Mouse (Mus musculus): Measurements from ENCODE around the gene Gm498. TPM values are rescaled to one million over a fixed set of nuclear protein-coding genes. Genes with fewer than 3 reads are reported as not detected.

Gm498 gene
- polyA plus RNA-seq, 1 experiment from 2014 or later = not detected

GRCm38 (mm10) chr7:143900667-143901066 is 34.0 kb downstream of the Gm498 start:
- Histone ChIP-seq H3K4me1 (replicated peaks) (no peaks in the 10 kb centered on the region), H3K36me3 (no peaks in the 10 kb centered on the region), H3K27ac (no peak overlapping the region), H3K9me3 (no peaks in the 10 kb centered on the region), H3K9ac (replicated peaks) (no peak overlapping the region), H3K4me3 (replicated peaks) (no peak overlapping the region), H3K27me3 (no peaks in the 10 kb centered on the region; the same call in 1 of the 2 replicates), H3K4me2 (no peak overlapping the region)
- 23% methylated on average over 2 of the region's 2 CpGs for WGBS
- no peak for ATAC-seq (ENCODE audit: insufficient number of reproducible peaks, insufficient read depth, low FRiP score, low TSS enrichment, low read depth)

- Histone ChIP-seq H3K9me3 (no peaks in the 10 kb centered on the region), H3K36me3 (no peaks in the 10 kb centered on the region), H3K9ac (replicated peaks) (no peak overlapping the region), H3K4me2 (no peak overlapping the region), H3K4me3 (replicated peaks) (no peak overlapping the region), H3K4me1 (replicated peaks) (no peaks in the 10 kb centered on the region), H3K27ac (no peak overlapping the region), H3K27me3 (no peaks in the 10 kb centered on the region; the same call in 1 of the 2 replicates)
- ATAC-seq (ENCODE audit: insufficient number of reproducible peaks, insufficient read depth, low FRiP score, low TSS enrichment, low read depth) = no peak
- 75% methylated on average over 1 of the region's 1 CpGs for WGBS
Measured at GRCm38 (mm10) chr7:143905176-143905575, 38.5 kb downstream of the Gm498 start.

GRCm38 (mm10) chr7:143905606-143906005 is 39.0 kb downstream of the Gm498 start:
- no peaks in the 10 kb centered on the region for H3K4me1 ChIP-seq (replicated peaks)
- ATAC-seq (ENCODE audit: insufficient number of reproducible peaks, insufficient read depth, low FRiP score, low TSS enrichment, low read depth) = no peak
- H3K27me3 ChIP-seq = no peaks in the 10 kb centered on the region; the same call in 1 of the 2 replicates
- WGBS = 82% methylated on average over 3 of the region's 3 CpGs
- H3K4me2 ChIP-seq = no peak overlapping the region
- no peak overlapping the region for H3K27ac ChIP-seq
- H3K9ac ChIP-seq (replicated peaks) = no peak overlapping the region
- 0 out of 2 replicates have a peak, but pooled peaks cover under 1% of the 10 kb centered on the region for H3K9me3 ChIP-seq
- no peaks in the 10 kb centered on the region for H3K36me3 ChIP-seq
- H3K4me3 ChIP-seq (replicated peaks) = no peak overlapping the region

- Histone ChIP-seq H3K27me3 (no peaks in the 10 kb centered on the region), H3K36me3 (no peaks in the 10 kb centered on the region), H3K9ac (replicated peaks) (no peak overlapping the region), H3K27ac (no peak overlapping the region), H3K9me3 (0 out of 2 replicates have a peak, but pooled peaks cover 3% of the 10 kb centered on the region), H3K4me2 (no peak overlapping the region), H3K4me1 (replicated peaks) (no peaks in the 10 kb centered on the region), H3K4me3 (replicated peaks) (no peak overlapping the region)
- ATAC-seq (ENCODE audit: insufficient number of reproducible peaks, insufficient read depth, low FRiP score, low TSS enrichment, low read depth) = no peak
- WGBS = 85% methylated on average over 8 of the region's 8 CpGs
Measured at GRCm38 (mm10) chr7:143913611-143914010, 47.0 kb downstream of the Gm498 start.

- H3K4me3 ChIP-seq (replicated peaks) = no peak overlapping the region
Measured at GRCm38 (mm10) chr7:143919031-143919679, 52.5 kb downstream of the Gm498 start.

GRCm38 (mm10) chr7:143929899-143930298 is 63.3 kb downstream of the Gm498 start:
- Histone ChIP-seq H3K4me1 (replicated peaks) (no peaks in the 10 kb centered on the region), H3K36me3 (no peaks in the 10 kb centered on the region), H3K9me3 (no peaks in the 10 kb centered on the region), H3K4me3 (replicated peaks) (no peak overlapping the region), H3K9ac (replicated peaks) (no peak overlapping the region), H3K27me3 (no peaks in the 10 kb centered on the region), H3K27ac (no peak overlapping the region), H3K4me2 (no peak overlapping the region)
- no peak for ATAC-seq (ENCODE audit: insufficient number of reproducible peaks, insufficient read depth, low FRiP score, low TSS enrichment, low read depth)
- WGBS = 95% methylated on average over 1 of the region's 1 CpGs

More at GRCm38 (mm10) chr7:143919031-143919679, 52.5 kb downstream of the Gm498 start:
- no peaks in the 10 kb centered on the region for H3K27me3 ChIP-seq
- H3K27ac ChIP-seq = no peak overlapping the region
- no peak for ATAC-seq (ENCODE audit: insufficient number of reproducible peaks, insufficient read depth, low FRiP score, low TSS enrichment, low read depth)
- no peaks in the 10 kb centered on the region for H3K36me3 ChIP-seq
- H3K9ac ChIP-seq (replicated peaks) = no peak overlapping the region
- 79% methylated on average over 3 of the region's 3 CpGs for WGBS
- H3K9me3 ChIP-seq = no peaks in the 10 kb centered on the region
- H3K4me1 ChIP-seq (replicated peaks) = no peaks in the 10 kb centered on the region
- H3K4me2 ChIP-seq = no peak overlapping the region

- ATAC-seq (ENCODE audit: insufficient number of reproducible peaks, insufficient read depth, low FRiP score, low TSS enrichment, low read depth) = no peak
- no peak overlapping the region for H3K9ac ChIP-seq (replicated peaks)
- no peaks in the 10 kb centered on the region for H3K4me1 ChIP-seq (replicated peaks)
- no peak overlapping the region for H3K4me3 ChIP-seq (replicated peaks)
- no peaks in the 10 kb centered on the region for H3K9me3 ChIP-seq
- no peak overlapping the region for H3K27ac ChIP-seq
- 73% methylated on average over 4 of the region's 4 CpGs for WGBS
- H3K27me3 ChIP-seq = no peaks in the 10 kb centered on the region
- H3K36me3 ChIP-seq = no peaks in the 10 kb centered on the region
- H3K4me2 ChIP-seq = no peak overlapping the region
Measured at GRCm38 (mm10) chr7:143938647-143939046, 72.0 kb downstream of the Gm498 start.

- 75% methylated on average over 3 of the region's 3 CpGs for WGBS
- H3K4me2 ChIP-seq = no peak overlapping the region
- no peaks in the 10 kb centered on the region for H3K4me1 ChIP-seq (replicated peaks)
- ATAC-seq (ENCODE audit: insufficient number of reproducible peaks, insufficient read depth, low FRiP score, low TSS enrichment, low read depth) = no peak
- H3K9ac ChIP-seq (replicated peaks) = no peak overlapping the region
- no peak overlapping the region for H3K4me3 ChIP-seq (replicated peaks)
- no peaks in the 10 kb centered on the region for H3K9me3 ChIP-seq
- no peaks in the 10 kb centered on the region for H3K36me3 ChIP-seq
- H3K27ac ChIP-seq = no peak overlapping the region
- no peaks in the 10 kb centered on the region for H3K27me3 ChIP-seq
Measured at GRCm38 (mm10) chr7:143939476-143939875, 72.8 kb downstream of the Gm498 start.

- H3K9me3 ChIP-seq = no peaks in the 10 kb centered on the region
- no peak overlapping the region for H3K4me2 ChIP-seq
- no peaks in the 10 kb centered on the region for H3K4me1 ChIP-seq (replicated peaks)
- H3K27me3 ChIP-seq = no peaks in the 10 kb centered on the region
- WGBS = 71% methylated on average over 14 of the region's 14 CpGs
- no peak overlapping the region for H3K4me3 ChIP-seq (replicated peaks)
- H3K36me3 ChIP-seq = no peaks in the 10 kb centered on the region
- no peak for ATAC-seq (ENCODE audit: insufficient number of reproducible peaks, insufficient read depth, low FRiP score, low TSS enrichment, low read depth)
- no peak overlapping the region for H3K27ac ChIP-seq
- no peak overlapping the region for H3K9ac ChIP-seq (replicated peaks)
Measured at GRCm38 (mm10) chr7:143942941-143943691, 76.5 kb downstream of the Gm498 start.

- no peaks in the 10 kb centered on the region for H3K27me3 ChIP-seq
- H3K27ac ChIP-seq = no peak overlapping the region
- WGBS = 70% methylated on average over 6 of the region's 6 CpGs
- no peaks in the 10 kb centered on the region for H3K36me3 ChIP-seq
- H3K9me3 ChIP-seq = no peaks in the 10 kb centered on the region
- no peak overlapping the region for H3K4me2 ChIP-seq
- no peak overlapping the region for H3K4me3 ChIP-seq (replicated peaks)
- H3K9ac ChIP-seq (replicated peaks) = no peak overlapping the region
- no peaks in the 10 kb centered on the region for H3K4me1 ChIP-seq (replicated peaks)
- ATAC-seq (ENCODE audit: insufficient number of reproducible peaks, insufficient read depth, low FRiP score, low TSS enrichment, low read depth) = no peak
Measured at GRCm38 (mm10) chr7:143944421-143944980, 77.9 kb downstream of the Gm498 start.
